Mouse (Mus musculus): ENCODE measurements around the gene 4930435E12Rik. TPM values are rescaled to one million over a fixed set of nuclear protein-coding genes. Genes with fewer than 3 reads are reported as not detected.

The 4930435E12Rik gene
- not detected in 2 replicates for polyA plus RNA-seq (2012; rRNA removed)

DNA sequence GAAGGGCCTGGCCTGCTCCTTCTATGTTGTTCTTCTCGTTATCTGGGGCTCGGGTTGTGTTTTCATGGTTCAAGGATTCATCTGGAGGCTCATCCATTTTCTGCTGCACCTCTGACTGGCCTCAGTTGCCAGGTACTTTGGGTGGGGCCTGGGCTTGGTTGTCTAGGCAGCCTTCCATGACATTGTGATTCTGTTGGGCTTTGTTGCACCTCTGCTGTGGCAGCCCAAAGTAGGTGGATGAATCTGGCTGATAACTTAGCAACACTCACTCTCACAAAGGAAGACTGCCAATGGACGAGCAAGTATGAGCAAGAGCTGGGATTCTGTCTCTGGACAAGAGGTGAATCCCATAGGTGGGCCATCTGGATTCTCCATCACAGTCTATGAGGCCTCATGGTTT lies at the start of gene 4930435E12Rik:
Gene 4930435E12Rik, minus strand, starts transcription at position 101 of the 400 bp plus-strand sequence.

DNA sequence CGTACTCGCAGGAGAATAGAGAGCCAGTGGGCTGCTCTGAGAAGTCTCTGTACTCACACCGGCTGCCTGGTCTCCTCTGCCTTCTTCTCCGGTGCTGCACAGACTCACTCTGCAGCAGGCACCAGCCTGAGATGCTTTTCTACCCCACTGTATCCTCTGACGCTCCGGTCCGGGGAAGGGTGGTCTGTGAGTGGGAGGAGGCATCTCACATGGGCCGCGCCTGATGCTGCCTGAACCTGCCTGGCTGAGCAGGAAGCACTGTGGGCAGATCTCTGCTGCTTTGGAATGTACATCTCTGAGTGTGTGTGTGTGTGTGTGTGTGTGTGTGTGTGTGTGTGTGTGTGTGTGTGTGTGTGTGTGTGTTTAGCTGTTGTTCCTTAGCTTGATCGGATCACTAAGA lies 28.5 kb downstream of the 4930435E12Rik start, which contains the start of gene Upk1b:
Gene Upk1b, minus strand, starts transcription at position 238 of the 400 bp plus-strand sequence.

Other genes with a start within 250 kb of the 4930435E12Rik start
- 4.4 and 7.2 TPM in 2 replicates for gene Arhgap31, start 115.5 kb downstream of the 4930435E12Rik start, polyA plus RNA-seq (2012; rRNA removed)
- gene B4galt4, start 86.5 kb downstream of the 4930435E12Rik start, polyA plus RNA-seq (2012; rRNA removed) = 15.5 and 17.8 TPM in 2 replicates
- 0.37 and 2.9 TPM in 2 replicates for gene Upk1b, start 28.4 kb downstream of the 4930435E12Rik start, polyA plus RNA-seq (2012; rRNA removed)
- gene Igsf11, start 63.9 kb upstream of the 4930435E12Rik start, polyA plus RNA-seq (2012; rRNA removed) = 5.6 and 6.2 TPM in 2 replicates